Mouse (Mus musculus): ENCODE data around the gene Cers2. TPM values are rescaled to one million over a fixed set of nuclear protein-coding genes. Genes with fewer than 3 reads are reported as not detected.

Gene Cers2
- polyA plus RNA-seq, 1 experiment from 2014 or later: 111 TPM

DNA sequence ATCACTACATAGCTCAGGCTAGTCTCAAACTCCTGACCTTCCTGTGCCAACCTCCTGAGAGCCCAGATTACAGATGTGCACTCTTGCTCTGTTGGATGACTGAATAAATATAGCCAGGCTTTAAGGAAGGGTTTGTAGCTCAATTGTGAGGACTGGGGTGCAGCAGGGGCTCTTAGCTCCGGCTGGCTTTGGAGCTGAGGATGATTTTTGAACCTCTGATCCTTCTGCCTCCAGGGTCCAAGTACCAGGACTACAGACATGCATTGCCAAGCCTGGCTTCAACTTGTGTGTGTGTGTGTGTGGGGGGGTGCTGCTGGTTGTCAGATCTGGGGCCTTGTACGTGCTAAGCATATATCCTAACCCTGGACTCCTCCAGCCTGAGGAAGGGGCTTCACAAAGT lies 21.7 kb upstream of the Cers2 start:
- Histone ChIP-seq H3K4me1 (no peaks in the 10 kb centered on the region), H3K27ac (no peak overlapping the region), H3K9ac (no peak overlapping the region), H3K36me3 (replicated peaks) (peaks cover 82% of the 10 kb centered on the region), H3K4me2 (no peak overlapping the region), H3K4me3 (replicated peaks) (no peak overlapping the region), H3K27me3 (no peaks in the 10 kb centered on the region), H3K9me3 (no peaks in the 10 kb centered on the region)
- ATAC-seq (ENCODE audit: low FRiP score): no peak
- 91% methylated on average over 2 of the region's 2 CpGs for WGBS

DNA sequence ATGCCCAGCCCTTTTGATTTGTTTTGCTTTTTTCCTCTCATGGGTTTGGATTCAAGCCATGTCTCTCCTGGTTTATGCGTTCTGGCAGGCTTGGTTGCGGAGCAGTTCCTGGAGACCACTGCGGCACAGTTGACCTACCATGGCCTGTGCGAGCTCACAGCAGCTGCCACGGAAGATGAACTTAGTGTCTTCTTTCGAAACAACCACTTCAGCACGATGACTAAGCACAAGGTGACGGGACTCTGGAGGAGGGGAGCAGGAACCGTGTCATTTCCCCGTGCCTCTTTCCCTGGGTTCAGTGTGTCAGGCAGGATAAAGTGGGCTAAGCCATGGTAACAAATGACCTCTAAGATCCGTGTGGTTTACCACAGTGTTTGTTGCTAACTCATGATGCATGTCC lies 21.1 kb upstream of the Cers2 start:
- H3K4me3 ChIP-seq (replicated peaks): no peak overlapping the region
- no peaks in the 10 kb centered on the region for H3K4me1 ChIP-seq
- no peak overlapping the region for H3K4me2 ChIP-seq
- H3K27ac ChIP-seq: no peak overlapping the region
- no peaks in the 10 kb centered on the region for H3K27me3 ChIP-seq
- WGBS: 92% methylated on average over 11 of the region's 11 CpGs
- peaks cover 77% of the 10 kb centered on the region for H3K36me3 ChIP-seq (replicated peaks)
- ATAC-seq (ENCODE audit: low FRiP score): no peak
- H3K9me3 ChIP-seq: no peaks in the 10 kb centered on the region
- no peak overlapping the region for H3K9ac ChIP-seq

DNA sequence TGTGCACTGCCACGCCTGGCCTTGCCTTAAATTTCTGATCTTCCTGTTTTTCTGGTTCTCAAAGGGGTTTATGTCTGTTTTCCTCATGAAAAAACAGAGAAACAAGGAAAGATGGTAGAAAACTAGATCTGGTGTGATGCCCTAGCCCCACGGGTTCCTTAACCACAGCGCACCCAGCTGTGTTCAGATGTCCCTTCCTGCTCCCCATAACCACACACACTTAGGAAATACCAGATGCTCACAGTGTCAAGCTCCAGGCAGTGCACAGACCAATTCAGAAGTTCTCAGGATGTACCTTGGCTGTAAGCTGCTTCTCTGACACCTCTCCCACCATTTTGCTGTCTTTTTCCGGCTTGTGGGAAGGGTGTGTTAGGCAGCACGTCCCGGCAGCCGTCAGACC lies 20.3 kb upstream of the Cers2 start:
- no peaks in the 10 kb centered on the region for H3K4me1 ChIP-seq
- H3K36me3 ChIP-seq (replicated peaks): peaks cover 73% of the 10 kb centered on the region
- H3K9ac ChIP-seq: no peak overlapping the region
- ATAC-seq (ENCODE audit: low FRiP score): no peak
- H3K27ac ChIP-seq: no peak overlapping the region
- H3K4me2 ChIP-seq: no peak overlapping the region
- no peaks in the 10 kb centered on the region for H3K27me3 ChIP-seq
- WGBS: 90% methylated on average over 7 of the region's 7 CpGs
- H3K9me3 ChIP-seq: no peaks in the 10 kb centered on the region
- no peak overlapping the region for H3K4me3 ChIP-seq (replicated peaks)

DNA sequence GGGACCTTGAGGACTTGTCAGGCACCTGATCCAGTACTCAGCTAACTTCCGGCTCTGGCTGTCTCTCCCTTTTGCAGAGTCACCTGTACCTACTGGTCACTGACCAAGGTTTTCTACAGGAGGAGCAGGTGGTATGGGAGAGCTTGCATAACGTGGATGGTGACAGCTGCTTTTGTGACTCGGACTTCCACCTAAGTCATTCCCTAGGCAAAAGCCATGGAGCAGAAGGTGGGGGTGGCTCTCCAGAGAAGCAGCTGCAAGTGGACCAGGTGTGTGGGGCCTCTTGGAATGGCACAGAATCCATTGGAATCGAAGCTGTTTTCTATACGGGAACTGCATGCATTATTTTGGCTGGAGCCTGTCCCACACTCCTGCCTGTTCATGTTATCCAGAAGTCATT lies 19.9 kb upstream of the Cers2 start:
- no peak overlapping the region for H3K27ac ChIP-seq
- no peak overlapping the region for H3K9ac ChIP-seq
- H3K4me3 ChIP-seq (replicated peaks): no peak overlapping the region
- WGBS: 93% methylated on average over 5 of the region's 5 CpGs
- H3K4me2 ChIP-seq: no peak overlapping the region
- no peak for ATAC-seq (ENCODE audit: low FRiP score)
- no peaks in the 10 kb centered on the region for H3K27me3 ChIP-seq
- H3K9me3 ChIP-seq: no peaks in the 10 kb centered on the region
- peaks cover 69% of the 10 kb centered on the region for H3K36me3 ChIP-seq (replicated peaks)
- no peaks in the 10 kb centered on the region for H3K4me1 ChIP-seq

DNA sequence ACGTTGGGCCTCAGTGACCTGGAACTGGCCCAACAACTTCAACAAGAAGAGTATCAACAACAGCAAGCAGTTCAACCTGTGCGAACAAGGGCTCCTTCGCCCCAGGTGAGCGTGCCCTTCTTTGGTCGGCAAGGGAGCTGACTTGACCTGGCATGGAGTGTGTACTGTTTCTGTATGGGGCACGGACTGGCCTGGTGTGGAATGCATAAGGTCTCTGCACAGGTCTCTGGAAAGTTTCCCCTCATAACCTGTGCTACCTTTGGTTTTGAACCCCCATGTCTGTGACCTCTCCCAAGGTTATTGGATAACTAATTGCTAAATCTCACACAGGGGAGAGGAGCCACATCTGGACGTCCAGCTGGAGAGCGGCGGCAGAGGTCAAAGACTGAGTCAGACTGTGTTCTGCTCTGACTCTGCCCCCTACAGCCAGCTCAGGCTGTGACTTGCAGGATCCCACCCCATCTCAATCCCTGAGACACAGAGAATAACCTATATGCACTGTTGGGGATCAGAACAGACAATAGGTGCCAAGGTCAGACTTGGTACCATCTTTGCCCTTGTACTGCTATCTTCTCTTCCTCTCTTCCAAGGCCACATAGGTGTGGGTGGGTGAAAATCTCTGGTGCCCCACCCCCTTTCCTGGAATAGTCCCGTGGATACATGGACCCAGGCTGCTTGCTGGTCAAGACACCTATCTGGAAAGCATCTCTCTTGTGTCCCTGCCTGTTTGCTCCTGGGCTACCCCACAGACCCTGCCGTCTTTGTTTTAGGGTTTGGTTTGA lies 19.1 kb upstream of the Cers2 start:
- no peak for ATAC-seq (ENCODE audit: low FRiP score)

DNA sequence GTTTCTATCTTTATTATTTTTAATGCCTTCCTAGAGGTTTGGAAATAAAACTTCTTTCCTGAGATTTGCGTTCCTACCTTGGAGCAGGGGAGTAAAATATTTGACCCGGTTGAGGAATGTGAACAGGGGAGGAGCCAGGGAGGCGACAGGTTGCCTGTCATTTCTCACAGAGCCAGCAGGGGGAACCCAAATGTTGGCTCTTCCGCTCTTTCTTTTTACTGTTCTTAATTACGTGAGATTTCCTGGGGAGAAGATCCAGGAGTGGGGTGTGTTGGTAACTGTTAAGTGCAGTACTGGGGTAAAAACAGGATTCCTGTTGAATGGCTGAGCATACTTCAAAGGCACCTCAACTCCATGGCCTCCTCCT lies 18.5 kb upstream of the Cers2 start:
- Histone ChIP-seq H3K27me3 (no peaks in the 10 kb centered on the region), H3K27ac (no peak overlapping the region), H3K4me1 (no peaks in the 10 kb centered on the region), H3K4me2 (no peak overlapping the region), H3K36me3 (replicated peaks) (peaks cover 59% of the 10 kb centered on the region), H3K9ac (no peak overlapping the region), H3K4me3 (replicated peaks) (no peak overlapping the region), H3K9me3 (no peaks in the 10 kb centered on the region)
- ATAC-seq (ENCODE audit: low FRiP score): no peak
- 11% methylated on average over 5 of the region's 5 CpGs for WGBS

More for the DNA sequence above, 19.1 kb upstream of the Cers2 start:
- Histone ChIP-seq H3K4me3 (replicated peaks) (no peak overlapping the region), H3K9ac (no peak overlapping the region), H3K4me2 (no peak overlapping the region), H3K27ac (no peak overlapping the region), H3K4me1 (no peaks in the 10 kb centered on the region), H3K27me3 (no peaks in the 10 kb centered on the region), H3K9me3 (no peaks in the 10 kb centered on the region), H3K36me3 (replicated peaks) (peaks cover 65% of the 10 kb centered on the region)
- WGBS: 84% methylated on average over 11 of the region's 11 CpGs

DNA sequence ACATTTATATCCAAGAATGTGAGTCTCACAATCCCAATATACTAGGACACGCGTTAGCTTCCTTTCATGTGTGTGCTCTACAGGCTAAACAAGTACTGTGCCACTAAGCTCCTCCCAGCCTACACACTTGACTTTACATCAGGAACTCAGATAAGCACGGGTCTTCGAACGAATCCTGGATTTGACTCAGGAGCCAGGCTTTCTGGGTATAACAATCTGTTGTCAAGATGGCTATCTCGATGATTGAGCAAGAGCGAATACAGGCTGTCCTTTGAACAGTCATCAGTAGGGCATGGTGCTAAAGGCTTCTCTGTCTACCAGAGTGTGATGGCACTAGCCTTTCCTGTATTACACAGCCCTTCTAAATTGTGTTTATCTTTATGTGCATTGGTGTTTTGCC lies 16.6 kb upstream of the Cers2 start:
- Histone ChIP-seq H3K27ac (no peak overlapping the region), H3K9me3 (no peaks in the 10 kb centered on the region), H3K4me3 (replicated peaks) (no peak overlapping the region), H3K9ac (no peak overlapping the region), H3K4me1 (no peaks in the 10 kb centered on the region), H3K36me3 (replicated peaks) (peaks cover 43% of the 10 kb centered on the region), H3K4me2 (no peak overlapping the region), H3K27me3 (no peaks in the 10 kb centered on the region)
- no peak for ATAC-seq (ENCODE audit: low FRiP score)
- 93% methylated on average over 7 of the region's 7 CpGs for WGBS

DNA sequence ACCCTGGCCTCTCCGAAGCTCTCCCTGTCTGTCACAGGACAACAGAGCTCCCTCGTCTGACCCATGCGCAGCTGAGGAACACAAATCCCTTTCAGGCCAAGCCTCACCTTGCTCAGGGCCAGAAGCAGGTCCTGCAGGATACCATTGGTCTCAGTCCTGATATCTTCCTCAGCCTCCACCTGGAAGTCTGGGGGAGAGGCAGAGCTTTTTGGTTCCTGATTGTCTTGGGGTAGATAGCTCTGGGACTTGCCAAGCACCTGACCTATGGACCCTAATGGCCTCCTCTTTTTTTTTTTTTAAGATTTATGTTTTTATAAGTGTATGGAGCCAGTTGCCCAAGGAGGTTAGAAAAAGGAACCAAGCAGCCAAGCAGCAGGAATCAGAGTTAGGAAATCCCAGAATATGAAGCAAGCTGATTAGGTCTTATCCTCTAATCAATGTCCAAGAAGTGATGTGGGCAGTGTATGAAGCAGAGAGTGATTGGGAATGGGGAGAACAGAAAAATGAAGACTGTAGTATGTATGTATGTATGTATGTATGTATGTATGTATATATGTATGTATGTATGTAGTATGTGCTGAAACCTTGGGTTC lies 13.3 kb upstream of the Cers2 start:
- Histone ChIP-seq H3K27ac (no peak overlapping the region), H3K36me3 (replicated peaks) (peaks cover 15% of the 10 kb centered on the region), H3K9me3 (no peaks in the 10 kb centered on the region), H3K4me3 (replicated peaks) (no peak overlapping the region), H3K27me3 (no peaks in the 10 kb centered on the region), H3K4me2 (no peak overlapping the region), H3K9ac (no peak overlapping the region), H3K4me1 (no peaks in the 10 kb centered on the region)
- WGBS: 76% methylated on average over 3 of the region's 3 CpGs
- no peak for ATAC-seq (ENCODE audit: low FRiP score)

DNA sequence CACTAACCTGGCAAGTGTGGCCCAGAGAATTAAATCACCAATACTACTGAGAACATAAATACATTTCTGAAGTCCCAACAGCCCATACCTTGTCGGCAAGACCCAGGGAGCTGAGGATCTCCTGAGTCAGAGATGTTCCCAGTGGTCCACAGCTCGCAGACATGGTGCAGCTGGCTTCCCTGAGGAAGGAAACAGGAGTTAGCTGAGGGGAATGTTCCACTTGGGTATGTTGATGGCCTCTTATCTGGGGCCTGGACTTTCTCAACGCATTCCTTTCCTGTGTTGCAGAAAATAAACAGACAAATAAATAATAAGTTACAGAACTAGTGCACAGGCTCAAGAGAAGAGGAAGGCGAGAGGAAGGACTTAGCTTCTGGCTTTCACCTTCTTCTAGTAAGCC lies 8.3 kb upstream of the Cers2 start:
- Histone ChIP-seq H3K9ac (no peak overlapping the region), H3K27me3 (no peaks in the 10 kb centered on the region), H3K4me3 (replicated peaks) (no peak overlapping the region), H3K4me1 (no peaks in the 10 kb centered on the region), H3K27ac (no peak overlapping the region), H3K4me2 (no peak overlapping the region), H3K9me3 (no peaks in the 10 kb centered on the region), H3K36me3 (replicated peaks) (no peaks in the 10 kb centered on the region)
- ATAC-seq (ENCODE audit: low FRiP score): no peak
- WGBS: 92% methylated on average over 4 of the region's 4 CpGs

DNA sequence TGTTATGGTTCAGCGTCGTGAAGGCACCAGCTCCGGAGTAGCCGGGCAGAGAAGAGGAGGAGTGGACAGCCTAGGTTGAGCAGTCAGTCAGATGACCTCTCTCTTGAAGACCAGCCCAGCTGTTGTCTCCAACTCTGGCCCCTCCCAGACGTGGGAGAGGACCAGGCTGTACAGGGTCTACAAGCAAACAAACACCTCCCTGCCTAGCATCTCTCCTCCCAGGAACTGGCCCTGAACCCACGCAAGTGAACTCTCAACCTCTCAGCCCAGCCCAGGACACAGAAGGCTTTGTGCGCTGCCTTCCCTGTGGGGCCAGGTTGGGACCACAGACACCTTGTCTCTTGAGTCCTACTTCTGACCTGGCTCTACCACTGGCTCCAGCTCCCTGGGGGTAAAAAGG lies 7.5 kb upstream of the Cers2 start, which contains the start of gene Anxa9:
TSS of gene Anxa9 (minus strand) at position 77 of the 400 bp plus-strand sequence.
- no peak for ATAC-seq (ENCODE audit: low FRiP score)

DNA sequence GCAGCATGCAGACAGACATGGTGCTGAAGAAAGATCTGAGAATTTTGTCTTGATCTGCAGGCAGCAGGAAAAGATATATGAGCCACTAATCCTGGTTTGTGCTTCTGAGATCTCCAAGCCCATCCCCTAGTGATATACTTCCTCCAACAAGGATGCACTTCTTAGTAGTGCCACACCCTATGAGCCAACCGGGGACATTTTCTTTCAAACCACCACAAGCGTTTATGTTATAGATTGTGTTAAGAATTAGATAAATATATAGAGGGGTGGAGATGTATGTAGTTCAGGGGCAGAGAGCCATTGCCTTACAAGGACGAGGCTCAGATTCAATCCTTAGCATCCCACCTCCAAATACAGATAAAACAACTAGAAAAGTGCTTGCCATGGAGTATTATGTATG lies 4.1 kb upstream of the Cers2 start:
- H3K9me3 ChIP-seq: no peaks in the 10 kb centered on the region

More for the DNA sequence above, 7.5 kb upstream of the Cers2 start, which contains the start of gene Anxa9:
- no peaks in the 10 kb centered on the region for H3K27me3 ChIP-seq
- no peak within 1 kb of the TSS for H3K9ac ChIP-seq
- no peaks in the 10 kb centered on the region for H3K36me3 ChIP-seq (replicated peaks)
- no peaks in the 10 kb centered on the region for H3K4me1 ChIP-seq
- no peak within 1 kb of the TSS for H3K4me3 ChIP-seq (replicated peaks)
- H3K27ac ChIP-seq: no peak within 1 kb of the TSS
- no peaks in the 10 kb centered on the region for H3K9me3 ChIP-seq
- WGBS: 65% methylated on average over 7 of the region's 7 CpGs
- H3K4me2 ChIP-seq: no peak within 1 kb of the TSS

DNA sequence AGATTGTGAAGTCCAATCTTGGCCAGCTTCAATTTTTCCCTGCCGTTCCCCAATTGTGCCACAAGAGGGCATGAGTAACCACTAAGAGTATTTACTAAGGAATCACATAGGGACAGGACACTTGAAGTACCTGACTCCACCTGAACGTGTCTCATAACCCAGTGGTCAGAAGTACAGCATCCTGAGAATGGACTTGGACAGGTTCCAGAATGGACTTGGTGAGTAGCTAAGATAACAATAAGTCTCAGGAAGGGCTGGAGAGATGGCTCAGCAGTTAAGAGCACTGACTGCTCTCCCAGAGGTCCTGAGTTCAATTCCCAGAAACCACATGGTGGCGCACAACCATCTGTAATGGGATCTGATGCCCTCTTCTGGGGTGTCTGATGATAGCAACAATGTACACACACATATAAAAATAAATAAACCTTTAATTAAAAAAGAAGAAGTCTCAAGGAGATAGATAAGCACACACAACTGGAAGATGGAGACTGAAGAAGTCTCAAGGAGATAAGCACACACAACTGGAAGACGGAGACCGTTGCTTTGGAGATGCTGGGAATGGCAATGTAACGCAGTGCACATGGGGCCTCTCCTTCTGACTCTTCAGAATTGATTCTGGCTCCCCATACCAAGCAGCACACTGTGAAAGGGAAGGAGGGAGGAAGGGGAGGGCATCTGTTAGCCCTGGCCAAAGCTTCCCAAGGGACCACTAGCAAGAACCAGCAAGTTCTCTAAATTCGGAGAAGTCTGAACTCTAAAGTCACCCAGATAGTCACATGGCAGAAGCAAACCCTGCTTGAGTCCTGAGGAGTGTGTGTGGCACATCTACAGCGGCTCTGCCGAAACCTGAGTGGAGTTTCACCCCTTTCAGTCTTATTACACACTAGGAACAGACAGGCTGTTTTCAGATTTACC lies 3.4 kb upstream of the Cers2 start:
- ATAC-seq (ENCODE audit: low FRiP score): no peak
- Histone ChIP-seq H3K36me3 (replicated peaks) (no peaks in the 10 kb centered on the region), H3K4me2 (no peak overlapping the region), H3K4me3 (replicated peaks) (no peak overlapping the region), H3K9ac (no peak overlapping the region), H3K4me1 (peaks cover 12% of the 10 kb centered on the region), H3K27me3 (no peaks in the 10 kb centered on the region), H3K27ac (no peak overlapping the region), H3K9me3 (no peaks in the 10 kb centered on the region)
- 67% methylated on average over 9 of the region's 9 CpGs for WGBS

More for the DNA sequence above, 4.1 kb upstream of the Cers2 start:
- ATAC-seq (ENCODE audit: low FRiP score): no peak
- Histone ChIP-seq H3K4me2 (no peak overlapping the region), H3K27me3 (no peaks in the 10 kb centered on the region), H3K9ac (no peak overlapping the region), H3K27ac (no peak overlapping the region), H3K36me3 (replicated peaks) (no peaks in the 10 kb centered on the region), H3K4me3 (replicated peaks) (no peak overlapping the region), H3K4me1 (peaks cover 6% of the 10 kb centered on the region; the same call in 1 of the 2 replicates)
- 71% methylated on average over 3 of the region's 3 CpGs for WGBS

Data from forebrain, embryonic 12.5 days (tissue).